Mouse (Mus musculus) E14TG2a.4 (cell line): ENCODE data around the gene Plscr5.

ENCODE experiments used
- H3K27me3 ChIP-seq: 2 replicates; pipeline ENCODE4 v1.6.1; 2014; ENCODE audit warnings: low read length, control low read depth; ENCODE audit not compliant: insufficient read depth
- H3K36me3 ChIP-seq: 2 replicates; pipeline ENCODE4 v1.6.1; 2014; ENCODE audit warnings: low read length, control low read depth; ENCODE audit not compliant: insufficient read depth
- H3K4me1 ChIP-seq: replicated peaks from 2 replicates; pipeline ENCODE4 v1.6.1; 2014; ENCODE audit warnings: low read depth, low read length, control low read depth
- H3K4me3 ChIP-seq: replicated peaks from 2 replicates; pipeline ENCODE4 v1.5.1; 2014; ENCODE audit warnings: mild to moderate bottlenecking, low read length
- H3K9me3 ChIP-seq: 2 replicates; pipeline ENCODE4 v1.6.1; 2014; ENCODE audit warnings: low read length, control low read depth
- CTCF ChIP-seq: conservative IDR thresholded peaks from 2 replicates; pipeline ENCODE4 v1.5.1; 2014; ENCODE audit warnings: low read length
- NANOG ChIP-seq: IDR thresholded peaks from 2 replicates; pipeline ENCODE4 v1.6.1; 2014; ENCODE audit warnings: borderline replicate concordance, low read length, mixed read lengths
- POU5F1 ChIP-seq: IDR thresholded peaks from 2 replicates; pipeline ENCODE4 v1.6.1; 2014; ENCODE audit warnings: low read length, borderline replicate concordance

Gene Plscr5

DNA sequence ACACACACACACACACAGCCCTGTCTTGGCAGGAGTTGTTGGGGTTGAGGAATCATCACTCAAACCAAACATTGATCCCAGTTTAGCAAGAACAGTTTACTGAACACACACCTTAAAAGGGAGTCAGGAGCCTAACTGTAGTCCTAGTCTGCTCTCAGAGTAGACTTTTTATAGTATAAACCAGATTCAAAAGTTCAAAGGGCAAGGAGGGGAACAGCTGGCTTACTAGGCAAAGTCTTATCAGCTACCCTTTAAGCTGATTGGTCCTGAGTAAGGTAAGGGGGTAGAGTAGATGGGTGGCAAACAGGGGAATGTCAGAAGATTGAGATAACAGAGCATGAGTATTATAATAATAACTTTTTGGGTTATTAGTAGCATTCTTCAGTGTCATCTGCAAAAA lies 28.7 kb downstream of the Plscr5 start:
- no peaks in the 10 kb centered on the region for H3K4me1 ChIP-seq
- no peaks in the 10 kb centered on the region for H3K27me3 ChIP-seq
- H3K4me3 ChIP-seq: no peak overlapping the region
- no peaks in the 10 kb centered on the region for H3K36me3 ChIP-seq
- H3K9me3 ChIP-seq: 0 out of 2 replicates have a peak, but pooled peaks cover 4% of the 10 kb centered on the region
- TF ChIP-seq POU5F1: no peak
- TF ChIP-seq NANOG: no peak
- TF ChIP-seq CTCF: no peak

GRCm38 (mm10) chr9:92224598-92225231 lies 32.0 kb downstream of the Plscr5 start:
- H3K36me3 ChIP-seq: no peaks in the 10 kb centered on the region
- H3K27me3 ChIP-seq: no peaks in the 10 kb centered on the region
- no peak overlapping the region for H3K4me3 ChIP-seq
- TF ChIP-seq POU5F1 (no peak), CTCF (no peak), NANOG (no peak)
- H3K4me1 ChIP-seq: no peaks in the 10 kb centered on the region
- H3K9me3 ChIP-seq: peaks cover 14% of the 10 kb centered on the region

GRCm38 (mm10) chr9:92226127-92226655 lies 33.5 kb downstream of the Plscr5 start:
- no peak overlapping the region for H3K4me3 ChIP-seq
- H3K36me3 ChIP-seq: no peaks in the 10 kb centered on the region
- TF ChIP-seq CTCF: no peak
- TF ChIP-seq NANOG: no peak
- TF ChIP-seq POU5F1: no peak
- peaks cover 14% of the 10 kb centered on the region for H3K9me3 ChIP-seq
- no peaks in the 10 kb centered on the region for H3K27me3 ChIP-seq
- no peaks in the 10 kb centered on the region for H3K4me1 ChIP-seq

- Histone ChIP-seq H3K36me3 (no peaks in the 10 kb centered on the region), H3K9me3 (peaks cover 14% of the 10 kb centered on the region), H3K27me3 (no peaks in the 10 kb centered on the region), H3K4me1 (no peaks in the 10 kb centered on the region), H3K4me3 (no peak overlapping the region)
- TF ChIP-seq POU5F1 (no peak), CTCF (no peak), NANOG (no peak)
Observed at GRCm38 (mm10) chr9:92226795-92227194, 34.1 kb downstream of the Plscr5 start.

GRCm38 (mm10) chr9:92228867-92229832 lies 36.4 kb downstream of the Plscr5 start:
- Histone ChIP-seq H3K27me3 (no peaks in the 10 kb centered on the region), H3K4me3 (no peak overlapping the region), H3K4me1 (no peaks in the 10 kb centered on the region), H3K36me3 (no peaks in the 10 kb centered on the region), H3K9me3 (peaks cover 14% of the 10 kb centered on the region)
- TF ChIP-seq NANOG (no peak), CTCF (no peak), POU5F1 (no peak)

DNA sequence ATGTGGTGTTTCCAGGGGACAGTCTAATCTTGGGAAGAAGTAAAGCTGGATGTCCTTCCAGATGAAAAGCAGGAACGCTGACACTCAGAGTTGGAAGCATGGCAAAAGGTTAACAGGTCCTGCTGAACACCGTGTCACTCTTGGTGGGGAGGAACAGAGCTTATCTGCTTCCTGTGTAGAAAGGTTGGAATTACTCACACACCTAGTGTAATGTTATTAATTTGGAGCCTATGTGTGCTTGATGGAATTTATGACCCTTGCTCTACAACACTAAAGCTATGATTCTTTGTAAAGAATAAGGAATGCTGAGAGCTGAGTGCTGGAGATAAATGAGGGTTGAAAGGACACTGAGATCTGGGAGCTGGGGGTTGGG lies 37.1 kb downstream of the Plscr5 start:
- no peaks in the 10 kb centered on the region for H3K27me3 ChIP-seq
- H3K36me3 ChIP-seq: no peaks in the 10 kb centered on the region
- no peaks in the 10 kb centered on the region for H3K4me1 ChIP-seq
- no peak overlapping the region for H3K4me3 ChIP-seq
- H3K9me3 ChIP-seq: peaks cover 14% of the 10 kb centered on the region
- TF ChIP-seq CTCF (no peak), POU5F1 (no peak), NANOG (no peak)

DNA sequence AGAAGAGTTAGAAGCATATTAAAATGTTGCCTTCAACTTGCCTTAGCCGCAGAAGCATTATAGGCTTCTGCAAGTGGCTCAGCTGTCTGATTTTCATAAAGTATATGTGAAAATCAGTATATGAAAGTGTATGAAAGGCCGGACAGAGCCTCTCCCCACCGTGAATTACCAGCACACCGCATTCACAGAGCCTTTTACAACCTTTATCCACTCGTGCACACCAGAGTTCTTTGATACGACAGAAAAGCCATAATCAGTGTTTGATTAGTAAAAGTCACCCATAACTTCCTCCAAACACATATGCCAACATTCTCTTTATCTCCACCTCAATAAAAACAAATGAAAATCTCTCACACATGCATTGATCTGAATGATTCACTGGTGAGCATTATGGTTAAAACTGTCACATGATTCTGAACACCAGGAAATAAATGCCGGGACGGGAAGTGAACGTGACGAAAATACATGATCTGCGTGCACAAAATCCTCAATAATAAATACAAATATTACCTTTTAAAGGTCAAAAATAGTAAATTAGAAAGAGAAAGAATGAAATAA lies 42.2 kb downstream of the Plscr5 start:
- H3K9me3 ChIP-seq: peaks cover 24% of the 10 kb centered on the region
- H3K27me3 ChIP-seq: no peaks in the 10 kb centered on the region
- H3K4me3 ChIP-seq: no peak overlapping the region
- TF ChIP-seq CTCF (no peak), NANOG (no peak), POU5F1 (no peak)
- H3K4me1 ChIP-seq: no peaks in the 10 kb centered on the region
- no peaks in the 10 kb centered on the region for H3K36me3 ChIP-seq

- H3K27me3 ChIP-seq: no peaks in the 10 kb centered on the region
- peaks cover 26% of the 10 kb centered on the region for H3K9me3 ChIP-seq
- TF ChIP-seq NANOG (no peak), CTCF (no peak), POU5F1 (no peak)
- H3K4me3 ChIP-seq: peak overlapping the region; percentile 83
- H3K36me3 ChIP-seq: no peaks in the 10 kb centered on the region
- H3K4me1 ChIP-seq: peaks cover 25% of the 10 kb centered on the region
Observed at GRCm38 (mm10) chr9:92248773-92249446, 56.2 kb downstream of the Plscr5 start.
